ENCODE assay signal across 8 mouse cellular contexts in the genomic region with DNA sequence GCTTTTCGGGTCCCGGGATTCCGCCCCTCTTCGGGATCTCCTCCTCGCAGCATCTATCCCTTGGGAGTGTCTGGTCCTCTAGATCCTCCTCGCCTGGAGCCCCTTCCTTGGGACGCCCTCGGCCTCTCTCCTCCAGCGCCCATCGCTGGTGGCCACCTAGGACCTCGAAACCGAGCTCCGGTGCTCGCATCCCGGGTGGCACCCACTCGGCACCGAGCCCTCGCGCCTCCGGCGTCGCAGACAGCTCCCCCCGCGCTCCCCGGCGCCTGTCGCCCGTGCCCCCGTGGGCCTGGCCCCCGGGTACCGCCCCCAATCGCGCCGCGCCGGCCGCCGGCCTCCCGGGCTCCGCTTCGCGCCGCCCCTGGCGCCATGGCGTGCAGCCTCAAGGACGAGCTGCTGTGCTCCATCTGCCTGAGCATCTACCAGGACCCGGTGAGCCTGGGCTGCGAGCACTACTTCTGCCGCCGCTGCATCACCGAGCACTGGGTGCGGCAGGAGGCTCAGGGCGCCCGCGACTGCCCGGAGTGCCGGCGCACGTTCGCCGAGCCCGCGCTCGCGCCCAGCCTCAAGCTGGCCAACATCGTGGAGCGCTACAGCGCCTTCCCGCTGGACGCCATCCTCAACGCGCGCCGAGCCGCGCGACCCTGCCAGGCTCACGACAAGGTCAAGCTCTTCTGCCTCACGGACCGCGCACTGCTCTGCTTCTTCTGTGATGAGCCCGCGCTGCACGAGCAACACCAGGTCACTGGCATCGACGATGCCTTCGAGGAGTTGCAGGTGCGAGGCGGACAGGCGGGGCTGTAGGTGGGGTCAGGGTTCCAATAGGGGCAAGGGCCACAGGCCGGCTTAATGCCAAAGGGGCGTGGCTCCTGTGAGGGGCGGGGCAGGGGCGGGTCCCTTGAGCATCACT. TPM values are rescaled to one million over a fixed set of nuclear protein-coding genes. Genes with fewer than 3 reads are reported as not detected.
DNase-seq lines count a peak whose midpoint lies in the region; TF ChIP-seq lines count a peak whose summit lies in the region.

No protein-coding gene starts in this region.

- peaks cover 5% of the 10 kb centered on the region for H3K9me3 ChIP-seq in megakaryocyte, embryonic 14.5 days

- peak; percentile 19 for DNase-seq in MEL-GATA-1-ER (ENCODE audit: extremely low read depth, low read depth)
- DNase-seq in adrenal gland, postnatal 4 days (ENCODE audit: low spot score in 2 of 2): peak; percentile 31 to 46
- DNase-seq in heart, postnatal 4 days: peak; percentile 40
- DNase-seq in left cerebral cortex, postnatal 10 days (ENCODE audit: extremely low spot score in 1 of 2, low spot score in 2 of 2): peak; percentile 29 to 76
- DNase-seq in right cerebral cortex, postnatal 14 days: peak; percentile 46
- DNase-seq in adipocyte (ENCODE audit: low spot score): no peak

- H3K27me3 ChIP-seq in megakaryocyte, embryonic 14.5 days (replicated peaks): peaks cover 87% of the 10 kb centered on the region

- TF ChIP-seq CTCF in embryonic fibroblast, embryonic 13.5 days (IDR thresholded peaks at IDR 0.05; ENCODE audit: borderline replicate concordance, insufficient read depth, low read length): no peak

- H3K27ac ChIP-seq in embryonic fibroblast, embryonic 13.5 days (ENCODE audit: insufficient read depth, low read length): no peak overlapping the region

- peak overlapping the region; percentile 69 for H3K4me3 ChIP-seq in embryonic fibroblast, embryonic 13.5 days (ENCODE audit: insufficient read depth, low read length)
- peak overlapping the region; percentile 92 for H3K4me3 ChIP-seq in megakaryocyte, embryonic 14.5 days (replicated peaks)

- intact Hi-C loops in left cerebral cortex, postnatal 10 days (cut with DNase I): no loop called here

- TF ChIP-seq POLR2A in embryonic fibroblast, embryonic 13.5 days (IDR thresholded peaks at IDR 0.05; ENCODE audit: low read depth, low read length): no peak

- no peaks in the 10 kb centered on the region for H3K36me3 ChIP-seq in megakaryocyte, embryonic 14.5 days (replicated peaks; ENCODE audit: low read length)

- no peaks in the 10 kb centered on the region for H3K4me1 ChIP-seq in embryonic fibroblast, embryonic 13.5 days (ENCODE audit: control insufficient read depth, insufficient read depth, low read length)
- peaks cover 19% of the 10 kb centered on the region for H3K4me1 ChIP-seq in megakaryocyte, embryonic 14.5 days

RNA-seq across cellular contexts. Expression of a gene that starts 0.7 kb away (rescaled TPM):
- total RNA-seq in adrenal gland, postnatal 4 days (2021): 10 to 100 TPM; 29.8 to 34.8 TPM
- polyA plus RNA-seq in embryonic fibroblast, embryonic 13.5 days (2011; ENCODE audit: insufficient read length, low read depth, missing spikeins): 3.8 and 4.0 TPM in 2 replicates
- total RNA-seq in heart, postnatal 4 days (2021): 1 to 10 TPM; 3.2 to 3.7 TPM
- total RNA-seq in left cerebral cortex, postnatal 10 days (2021): 10 to 100 TPM; 30.2 to 31.2 TPM
- polyA plus RNA-seq in megakaryocyte, embryonic 14.5 days (2012; ENCODE audit: insufficient read depth, low replicate concordance): 0.53 and 1.6 TPM in 2 replicates

Comparison
In these comparisons a context has a peak if more than half of its experiments do, and no peak if none do; other contexts are left out.
1. RNA of a gene that starts 0.7 kb away (total RNA-seq): 29.8 to 34.8 TPM in adrenal gland, postnatal 4 days and 30.2 to 31.2 TPM in left cerebral cortex, postnatal 10 days; 3.2 to 3.7 TPM in heart, postnatal 4 days; every median in the first group is over 4 times any median in the second.